Mouse (Mus musculus): ENCODE data around the gene Dmc1. TPM values are rescaled to one million over a fixed set of nuclear protein-coding genes. Genes with fewer than 3 reads are reported as not detected.

Gene Dmc1
- total RNA-seq, 1 experiment from 2014 or later: 3.1 TPM

DNA sequence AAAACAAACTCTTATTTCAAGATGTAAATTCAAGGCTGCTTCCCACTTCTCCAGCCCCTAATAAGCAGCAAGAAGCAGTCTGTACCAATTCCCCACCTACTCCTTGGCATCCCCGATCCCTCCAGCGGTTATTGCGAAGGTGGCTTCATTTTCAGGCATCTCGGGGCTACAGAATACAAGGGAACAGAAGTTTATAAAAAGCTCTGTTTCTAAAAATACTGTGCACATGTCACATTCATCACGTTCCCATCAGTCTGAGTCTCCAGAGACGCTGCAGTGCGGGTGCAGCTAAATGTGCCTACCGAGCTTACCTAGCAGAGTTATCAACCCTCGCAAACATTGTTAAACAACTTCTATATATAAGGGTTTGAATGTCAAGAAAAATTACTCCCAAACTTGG is 42.5 kb downstream of the Dmc1 start:
- DNase-seq: no peak

DNA sequence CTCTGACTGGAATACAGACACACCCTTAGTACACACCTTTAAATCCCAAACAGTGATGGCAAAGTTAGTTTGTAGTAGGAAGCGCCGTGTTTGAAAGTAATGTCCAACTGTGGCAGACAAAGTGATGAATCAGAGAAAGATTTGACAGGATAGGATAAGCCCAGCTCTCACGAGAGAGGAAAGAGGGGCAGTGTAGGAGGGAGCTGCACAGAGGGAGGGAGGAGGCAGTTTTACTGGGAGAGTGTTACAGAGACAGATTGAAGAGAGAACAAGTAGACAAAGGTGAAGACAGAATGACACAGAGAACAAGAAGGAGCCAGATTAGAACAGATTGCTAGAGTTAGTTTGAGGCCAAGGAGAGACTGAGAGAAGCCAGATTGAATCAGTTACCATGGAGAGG is 45.3 kb downstream of the Dmc1 start:
- DNase-seq: no peak

DNA sequence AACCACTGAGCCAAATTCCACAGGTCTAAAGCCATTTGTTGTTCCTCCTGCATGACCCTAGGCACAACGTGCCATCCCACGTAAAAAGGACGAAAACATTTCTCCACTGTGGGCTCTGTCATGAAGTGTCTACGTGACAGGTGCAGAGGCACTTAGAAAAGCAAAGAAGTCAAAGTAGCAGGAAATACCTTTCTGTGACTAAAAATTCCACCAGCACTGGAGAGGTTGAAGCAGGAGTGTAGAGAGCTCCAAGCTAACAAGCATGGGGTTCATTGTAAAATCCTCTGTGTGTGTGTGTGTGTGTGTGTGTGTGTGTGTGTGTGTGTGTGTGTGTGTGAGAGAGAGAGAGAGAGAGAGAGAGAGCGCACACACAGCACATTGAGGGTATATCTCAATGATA is 52.3 kb downstream of the Dmc1 start:
- no peak for DNase-seq

DNA sequence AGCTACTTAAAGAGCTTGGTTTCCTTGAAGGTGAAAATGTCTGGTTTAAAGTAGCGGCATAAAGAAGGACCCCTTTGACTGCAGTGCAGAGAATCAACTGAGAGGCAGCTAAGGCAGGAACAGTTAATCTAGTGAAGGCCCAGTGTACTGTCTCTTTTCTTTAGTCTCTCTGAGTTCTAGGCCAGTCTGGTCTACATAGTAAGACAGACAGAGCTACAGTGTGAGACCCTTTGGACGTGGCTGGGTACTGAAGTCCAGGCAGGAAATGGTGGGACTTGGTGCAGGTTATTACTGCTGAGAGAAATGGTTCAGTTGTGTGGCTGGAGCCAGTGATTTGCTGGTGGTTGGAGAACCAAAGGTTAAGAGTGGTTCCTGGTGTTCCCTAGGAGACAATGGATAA is 56.7 kb downstream of the Dmc1 start:
- DNase-seq: no peak

DNA sequence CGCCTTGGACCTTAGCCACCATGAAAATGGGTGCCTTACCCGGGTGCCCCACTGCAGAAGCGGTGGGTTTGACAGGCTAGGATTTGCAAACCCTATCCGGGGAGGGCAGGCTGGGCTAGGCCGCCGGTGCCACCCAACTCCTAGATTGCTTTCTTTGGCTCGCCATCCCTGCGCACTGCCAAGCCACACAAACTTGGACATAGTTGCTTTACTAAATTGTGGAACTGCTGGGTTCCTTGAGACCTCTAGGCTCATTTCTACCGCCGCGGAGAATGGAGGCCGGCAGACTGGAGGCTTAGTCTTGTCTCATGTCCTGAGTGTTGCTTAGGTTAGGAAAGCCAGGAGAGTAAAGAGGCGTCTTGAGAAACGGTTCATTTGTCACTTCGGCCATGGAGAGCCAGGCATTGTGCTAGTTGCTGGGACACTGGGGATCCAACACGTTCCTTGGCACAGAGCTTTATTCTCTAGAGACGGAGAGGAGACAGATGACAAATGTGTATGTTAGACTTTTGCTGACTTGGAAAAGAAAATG is 57.6 kb downstream of the Dmc1 start:
- DNase-seq: peak; percentile 52

DNA sequence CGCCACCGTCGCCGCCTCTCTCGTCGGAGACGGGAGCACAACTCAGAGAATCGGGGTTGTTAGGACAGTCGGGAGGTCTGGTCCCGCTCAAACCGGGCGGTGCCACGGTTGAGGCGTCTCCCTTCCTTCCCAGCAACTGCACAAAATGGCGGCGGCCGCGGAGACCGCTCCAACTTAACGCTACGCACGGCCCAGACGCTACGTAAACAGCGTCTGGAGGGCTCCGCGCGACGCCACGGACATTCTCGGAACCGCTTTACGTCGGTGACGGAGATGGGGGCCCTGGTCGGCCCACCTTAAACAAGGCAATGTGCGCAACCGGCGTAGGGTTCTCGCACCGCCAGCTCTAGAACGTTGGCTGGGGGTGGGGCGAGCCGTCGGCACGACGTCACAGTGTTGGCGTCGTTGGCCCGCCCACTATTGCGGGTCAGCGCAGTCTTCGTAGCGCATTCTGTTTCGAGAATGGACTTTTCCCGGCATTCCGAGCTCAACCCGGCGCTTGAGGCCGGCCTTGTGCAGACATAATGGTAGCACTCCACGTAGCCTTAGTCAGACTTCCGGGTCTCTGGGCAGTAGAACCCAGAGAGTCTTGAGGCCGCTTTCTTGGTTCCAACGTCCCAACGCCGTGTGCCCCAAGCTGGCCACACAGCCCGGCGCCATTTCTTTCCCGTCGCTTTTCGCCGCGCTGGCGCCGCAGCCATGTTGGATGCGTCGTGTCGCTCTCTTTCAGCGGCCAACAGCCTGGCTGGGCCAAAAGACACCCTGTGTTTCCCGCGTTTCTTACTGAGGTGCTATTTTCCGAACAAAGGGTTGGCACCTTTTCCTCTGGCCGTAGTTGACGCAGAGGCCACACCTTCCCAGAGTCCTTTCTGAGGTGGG is 58.3 kb downstream of the Dmc1 start, which contains the start of gene Ddx17:
Gene Ddx17 (minus strand): TSS at position 332 of the 879 bp plus-strand sequence.
- peak; percentile 99 for DNase-seq

DNA sequence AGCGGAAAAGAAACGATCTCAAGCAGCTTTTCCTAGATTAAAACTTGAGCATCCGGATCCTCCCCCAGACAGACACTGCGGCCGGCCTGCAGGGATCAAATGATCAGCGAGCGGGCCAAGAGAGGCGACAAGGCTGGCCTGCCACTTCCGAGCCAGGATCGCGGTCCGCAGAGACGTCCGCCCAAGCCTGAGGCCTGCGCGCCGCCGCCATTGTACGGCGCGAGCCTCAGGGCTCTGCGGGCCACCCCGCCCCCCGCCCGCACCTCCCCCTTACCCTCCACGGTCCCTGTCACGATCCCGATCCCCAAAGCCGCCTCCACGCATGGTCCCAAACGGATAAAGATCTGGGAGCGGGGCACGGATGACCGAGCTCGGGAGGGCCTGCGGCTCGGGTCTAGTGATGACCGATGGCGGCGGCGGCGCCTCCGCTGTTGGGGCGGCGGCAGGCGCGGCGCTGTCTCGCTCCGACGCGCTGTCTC is 58.9 kb downstream of the Dmc1 start:
- DNase-seq: peak; percentile 90

DNA sequence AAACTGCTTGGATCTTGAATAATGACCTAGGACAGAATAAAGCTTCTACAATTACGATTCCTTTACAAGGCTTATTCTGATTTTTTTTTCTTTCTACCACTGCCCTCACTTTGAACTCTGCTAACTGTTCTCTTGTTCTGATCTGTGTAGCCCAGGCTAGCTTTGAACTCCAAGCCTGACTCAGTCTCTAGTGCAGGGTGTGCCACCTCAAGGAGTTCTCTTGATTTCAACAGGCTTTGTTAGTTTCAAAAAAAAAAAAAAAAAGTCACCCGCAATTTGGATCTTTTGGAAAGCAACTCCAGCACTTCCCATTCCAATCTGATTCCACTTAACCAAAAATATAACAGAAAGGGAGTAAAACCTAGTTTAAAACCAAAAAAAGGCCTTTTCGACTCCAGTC is 59.4 kb downstream of the Dmc1 start:
- no peak for DNase-seq

DNA sequence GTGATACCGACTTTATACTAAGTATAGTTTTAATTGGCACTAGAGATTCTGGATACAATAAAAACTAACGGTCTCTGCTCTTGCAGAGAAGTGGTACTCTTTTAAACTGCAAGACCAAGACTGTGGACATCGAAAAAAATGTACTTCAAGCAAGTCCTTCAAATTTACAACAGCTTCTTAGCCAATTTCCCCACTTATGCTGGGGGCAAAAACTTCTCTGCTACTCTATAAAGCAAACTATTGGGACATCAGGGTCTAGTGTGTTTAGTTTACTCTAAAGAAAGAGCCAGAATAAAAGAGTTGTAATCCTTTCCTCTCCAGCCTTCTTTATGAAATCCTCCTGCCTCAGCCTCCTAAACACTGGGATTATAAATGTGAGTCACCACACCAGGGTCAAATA is 60.9 kb downstream of the Dmc1 start:
- DNase-seq: no peak

DNA sequence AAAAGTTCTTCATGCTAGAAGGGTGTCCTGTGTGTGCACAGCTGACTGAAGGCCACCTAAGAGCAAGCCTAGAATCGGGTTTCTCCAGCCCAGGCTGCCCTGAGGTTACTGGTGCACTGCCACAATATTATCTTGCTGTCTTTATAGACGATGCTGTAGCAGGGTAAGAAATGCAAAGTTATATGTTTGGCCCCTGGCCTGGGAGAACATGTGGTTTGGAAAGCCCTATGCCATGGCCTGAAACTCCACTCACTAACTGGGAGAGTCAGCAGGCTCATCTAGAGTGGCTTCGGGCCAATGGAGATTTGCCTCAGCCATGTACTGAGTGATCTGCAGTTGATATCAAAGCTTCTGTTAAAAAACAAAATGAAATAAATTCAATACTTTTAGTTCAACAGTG is 71.1 kb downstream of the Dmc1 start:
- DNase-seq: no peak

DNA sequence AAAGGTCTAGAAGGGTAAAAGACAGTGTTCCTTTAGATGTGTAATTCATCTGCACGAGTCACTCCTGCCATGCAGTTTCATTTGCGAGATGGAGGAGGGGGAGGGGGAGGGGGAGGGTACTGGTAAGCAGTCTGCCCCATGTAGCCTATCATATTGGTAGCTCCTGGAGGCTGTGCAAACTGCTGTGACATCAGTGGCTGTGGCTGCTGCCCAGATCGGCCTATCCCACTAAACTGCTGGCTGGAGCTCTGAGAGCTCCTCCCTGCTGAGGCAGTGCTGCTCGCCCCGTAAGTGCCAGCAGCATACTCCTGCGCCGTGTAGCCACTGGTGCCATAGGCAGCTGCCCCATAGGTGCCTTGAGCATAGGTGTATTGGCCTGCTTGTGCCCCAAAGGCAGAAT is 75.0 kb downstream of the Dmc1 start:
- DNase-seq: no peak

DNA sequence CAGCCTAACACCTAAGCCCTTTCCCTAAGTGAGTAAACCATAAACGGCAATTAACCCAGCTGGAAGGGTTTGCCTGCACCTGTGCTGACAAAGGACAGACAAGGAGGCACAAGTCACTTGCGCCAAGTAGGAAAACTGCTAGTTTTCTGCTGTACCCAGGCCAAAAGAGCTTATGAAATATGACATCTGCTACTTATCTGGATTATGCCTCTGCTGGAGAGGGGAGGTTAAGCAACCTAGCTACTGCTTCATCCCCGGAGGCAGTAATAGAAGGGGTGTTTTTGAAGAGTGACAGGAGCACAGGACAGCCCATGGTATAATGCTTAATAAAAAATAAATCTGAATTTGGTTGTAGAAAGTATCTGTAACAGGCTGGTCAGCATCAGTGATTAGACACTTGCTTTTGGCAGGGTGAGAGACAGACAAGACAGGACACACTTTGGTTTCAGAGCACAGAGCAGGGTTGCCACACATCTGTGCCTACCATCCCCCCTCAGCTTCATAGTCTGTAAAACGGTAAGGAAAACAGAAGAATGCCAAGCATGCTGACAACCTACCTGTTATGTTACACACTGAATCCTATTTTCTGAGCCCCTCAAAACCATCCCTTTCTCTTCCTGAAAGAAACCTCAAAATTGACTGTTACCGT is 76.8 kb downstream of the Dmc1 start:
- DNase-seq: peak; percentile 23

DNA sequence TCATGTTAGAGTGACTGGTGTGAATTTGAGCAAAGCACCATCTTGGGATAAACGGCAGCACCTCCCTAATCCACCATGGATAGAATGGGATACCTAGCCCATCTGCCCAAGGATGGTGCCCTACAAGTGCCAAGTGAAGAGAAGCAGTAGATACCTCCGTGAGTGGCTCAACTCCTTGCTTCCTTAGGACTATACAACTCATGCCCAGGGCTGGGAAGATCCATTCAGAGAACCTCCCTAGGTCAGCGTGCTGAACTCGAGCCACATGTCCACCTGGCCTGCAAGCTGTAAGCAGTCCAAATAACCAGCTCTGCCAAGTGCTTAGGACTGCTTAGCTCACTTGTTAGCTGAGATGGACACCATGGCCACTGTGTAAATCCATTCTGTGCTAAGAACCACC is 77.7 kb downstream of the Dmc1 start:
- peak; percentile 32 for DNase-seq

DNA sequence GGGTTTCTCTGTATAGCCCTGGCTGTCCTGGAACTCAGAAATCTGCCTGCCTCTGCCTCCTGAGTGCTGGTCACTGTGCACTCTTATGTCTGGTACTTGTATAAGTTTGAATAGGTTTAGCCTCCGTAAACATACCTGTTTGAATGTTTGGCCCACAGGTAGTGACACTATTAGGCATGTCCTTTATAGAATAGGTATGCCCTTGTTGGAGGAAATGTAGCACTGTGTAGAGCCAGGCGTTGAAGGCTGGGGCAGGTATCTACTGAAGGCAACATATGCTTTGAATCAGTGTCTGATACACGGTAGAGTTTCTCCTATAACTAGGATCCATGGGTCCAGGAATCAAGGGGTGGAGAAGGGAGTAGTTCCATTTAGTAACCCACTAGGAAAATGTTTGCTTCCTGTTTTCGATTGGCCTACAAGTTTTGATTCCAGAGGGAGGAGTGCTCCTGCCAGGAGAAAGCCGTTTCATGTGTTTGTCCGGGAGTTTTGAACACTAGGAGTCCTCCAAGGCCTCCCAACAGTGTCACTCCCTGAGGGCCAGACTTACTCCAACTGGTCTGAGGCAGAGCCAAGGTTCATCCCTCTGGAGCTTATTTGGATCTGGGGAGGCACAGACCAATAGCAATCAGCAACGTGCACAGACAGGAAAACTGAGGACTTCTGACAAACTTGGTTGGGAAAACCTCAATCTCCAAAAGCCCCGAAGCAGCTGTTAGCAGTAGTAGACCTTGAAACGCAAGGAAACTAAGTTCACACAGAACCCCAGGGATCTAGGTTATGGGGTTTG is 78.7 kb downstream of the Dmc1 start:
- peak; percentile 63 for DNase-seq

DNA sequence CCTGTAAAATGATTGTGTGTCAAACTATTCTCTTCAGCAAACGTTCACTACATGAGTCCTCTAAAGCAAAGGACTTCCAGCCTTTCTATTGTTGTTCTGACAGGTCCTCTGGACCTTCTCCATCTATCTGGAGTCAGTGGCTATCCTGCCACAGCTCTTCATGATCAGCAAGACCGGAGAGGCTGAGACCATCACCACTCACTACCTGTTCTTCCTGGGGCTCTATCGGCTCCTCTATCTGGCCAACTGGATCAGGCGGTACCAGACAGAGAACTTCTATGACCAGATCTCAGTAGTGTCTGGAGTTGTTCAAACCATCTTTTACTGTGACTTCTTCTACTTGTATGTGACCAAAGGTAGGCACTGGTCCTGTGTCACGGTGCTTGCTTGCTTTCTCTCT is 79.3 kb downstream of the Dmc1 start:
- no peak for DNase-seq

DNA sequence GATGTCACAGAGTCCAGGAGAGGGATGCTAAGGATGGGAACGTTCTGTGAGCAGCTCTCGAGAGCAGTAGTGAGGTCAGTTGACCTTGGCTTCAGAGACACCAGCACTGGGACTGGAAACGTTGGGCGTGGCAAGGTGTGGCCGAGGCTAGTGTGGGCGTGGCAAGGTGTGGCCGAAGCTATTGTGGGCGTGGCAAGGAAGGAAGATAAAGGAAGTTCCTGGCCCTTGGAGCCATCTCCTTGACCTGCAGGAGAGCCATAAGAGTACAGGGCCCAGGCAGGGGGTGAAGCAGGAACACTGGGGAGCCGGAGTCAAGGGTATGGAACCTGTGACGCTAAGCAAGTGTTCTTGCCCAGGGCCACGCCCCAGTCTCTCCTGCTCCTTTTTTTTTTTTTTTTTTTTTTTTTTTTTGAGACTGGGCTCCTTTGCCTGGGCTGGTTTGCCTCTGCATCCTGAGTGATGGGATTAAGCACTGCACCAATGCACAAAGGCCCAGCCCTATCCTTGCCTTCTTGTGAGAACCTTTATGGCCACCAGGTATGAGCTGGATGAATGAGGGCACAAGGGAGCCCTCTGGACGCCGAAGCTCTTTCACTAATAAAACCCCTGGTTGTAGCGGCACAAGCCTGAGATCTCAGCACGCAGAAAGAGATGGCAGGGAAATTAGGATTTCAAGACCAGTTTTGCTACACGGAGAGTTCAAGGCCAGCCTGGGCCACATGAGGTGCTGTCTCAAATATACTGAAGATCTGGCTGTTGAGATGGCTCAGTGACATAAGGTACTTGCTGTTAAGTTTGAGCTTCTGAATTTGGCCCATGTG is 85.3 kb downstream of the Dmc1 start:
- DNase-seq: no peak

DNA sequence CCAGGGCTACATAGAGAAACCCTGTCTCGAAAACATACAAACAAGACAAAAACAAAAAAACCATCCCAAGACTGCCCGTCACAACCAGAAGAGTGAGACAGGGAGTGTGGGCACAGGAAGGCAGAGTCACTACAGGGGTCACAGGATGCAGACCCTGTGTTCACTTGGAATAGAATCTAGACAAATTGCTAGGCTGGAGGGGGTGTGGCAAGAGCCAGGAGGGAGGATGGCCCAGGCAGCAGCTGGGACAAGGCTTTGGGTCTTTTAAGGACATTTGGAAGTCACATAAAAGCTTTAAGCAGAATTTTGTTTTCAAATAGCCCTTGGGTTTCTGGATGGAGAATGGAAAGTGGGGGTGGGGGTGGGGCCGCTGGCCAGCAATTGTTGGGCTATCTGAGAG is 86.3 kb downstream of the Dmc1 start:
- no peak for DNase-seq

DNA sequence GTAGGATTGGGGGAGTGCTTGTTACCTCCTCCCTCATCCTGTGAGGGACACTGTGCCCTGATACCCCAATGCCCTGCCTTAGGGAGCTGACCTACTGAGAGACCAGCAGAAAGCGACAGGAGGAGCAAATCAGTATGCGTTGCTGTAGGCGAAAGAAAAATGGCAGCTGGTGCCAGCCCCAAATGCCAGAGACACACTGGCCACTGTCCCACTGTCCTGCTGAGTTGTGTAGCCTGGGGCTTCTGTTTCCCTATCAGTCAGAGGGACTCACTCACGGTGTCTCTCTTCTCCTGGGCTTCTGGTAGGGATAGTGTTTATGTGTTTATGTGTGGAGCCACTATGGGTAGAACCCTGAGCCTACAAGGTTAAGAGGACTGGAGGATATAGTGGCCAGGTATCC is 87.2 kb downstream of the Dmc1 start:
- no peak for DNase-seq

DNA sequence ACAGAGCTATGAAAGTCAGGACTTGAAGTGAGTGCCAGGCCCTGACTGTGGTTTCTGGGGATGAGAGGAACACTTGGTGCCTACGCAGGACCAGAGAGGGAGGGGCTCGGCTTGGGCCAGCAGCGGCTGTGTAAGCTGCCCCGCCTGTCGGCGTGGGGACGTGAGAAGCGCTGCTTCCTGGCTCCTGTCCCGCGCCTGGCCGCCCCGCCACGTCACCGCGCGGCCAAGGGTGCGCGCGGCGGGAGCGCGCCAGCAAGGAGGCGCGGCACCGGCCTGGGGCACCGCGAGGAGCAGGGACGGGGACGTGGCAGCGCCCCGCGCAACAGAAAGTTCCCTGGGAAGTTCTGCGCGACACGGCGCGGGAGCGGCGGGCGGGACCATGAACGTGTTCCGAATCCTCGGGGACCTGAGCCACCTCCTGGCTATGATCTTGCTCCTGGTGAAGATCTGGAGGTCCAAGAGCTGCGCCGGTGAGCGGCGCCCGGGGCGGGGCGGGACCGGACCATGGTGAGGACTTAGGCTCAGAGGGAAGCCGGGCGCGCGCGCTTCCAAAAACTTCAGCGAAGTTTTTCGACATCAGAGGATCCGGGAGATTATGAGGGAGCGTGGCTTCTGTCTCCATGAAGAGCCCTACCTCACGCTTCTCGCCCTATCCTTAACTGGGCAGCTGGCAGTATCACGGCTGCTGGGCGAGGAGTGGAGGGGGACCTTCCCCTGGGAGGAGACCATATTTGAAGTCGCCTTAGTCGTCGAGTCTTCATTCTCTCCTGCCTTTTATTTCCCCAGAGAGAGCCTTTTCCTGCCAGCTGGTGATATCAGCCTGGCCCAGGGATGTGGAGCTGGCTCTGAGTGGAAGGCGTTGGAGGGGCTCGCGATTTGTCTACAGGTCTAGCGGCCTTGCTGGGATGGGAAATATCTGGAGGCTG is 88.5 kb downstream of the Dmc1 start, which contains the start of gene Kdelr3:
Gene Kdelr3 (plus strand): TSS at position 241 of the 926 bp plus-strand sequence.
- peak; percentile 87 for DNase-seq

DNA sequence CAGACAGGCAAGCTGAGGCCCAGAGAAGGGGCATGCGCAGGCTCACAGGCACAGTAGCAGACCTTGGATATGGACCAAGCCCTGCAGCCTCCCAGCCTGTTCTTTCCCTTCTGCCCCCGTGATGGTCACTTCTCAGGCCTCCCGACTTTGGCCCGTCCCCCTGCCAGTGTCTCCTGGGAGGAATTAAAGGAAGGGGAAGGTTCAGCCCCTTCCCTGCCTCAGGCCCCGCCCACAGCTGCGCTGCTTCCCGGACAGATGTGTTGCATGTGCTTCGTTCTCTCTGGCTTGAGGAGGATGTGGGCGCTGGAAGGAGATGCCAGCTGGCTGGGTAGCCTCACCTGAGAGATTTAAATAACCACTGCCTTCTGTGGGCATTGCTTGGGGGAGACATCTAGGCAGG is 91.0 kb downstream of the Dmc1 start:
- peak; percentile 46 for DNase-seq

Data from adrenal gland, postnatal 14 days (tissue).